Mouse (Mus musculus): ENCODE results near the gene Ppp2r5a. TPM values are rescaled to one million over a fixed set of nuclear protein-coding genes. Genes with fewer than 3 reads are reported as not detected.
A peak's percentile ranks its signal among the peaks of the same experiment; 100 is the strongest.

Ppp2r5a gene
- polyA plus RNA-seq, 1 experiment, result 91.0 TPM

- WGBS, result 65% methylated on average over 12 of the region's 12 CpGs
- no peak overlapping the region for H3K4me3 ChIP-seq (replicated peaks; ENCODE audit: extremely low read depth, low read depth, low read length)
- TF ChIP-seq CTCF (IDR thresholded peaks at IDR 0.05; ENCODE audit: insufficient read depth, low read length) (no peak), POLR2A (IDR thresholded peaks at IDR 0.05; ENCODE audit: borderline replicate concordance, extremely low read depth, low read depth, low read length) (no peak)
- DNase-seq, result no peak
- H3K4me1 ChIP-seq (ENCODE audit: control insufficient read depth, insufficient read depth, low read length), result no peaks in the 10 kb centered on the region
Observed at GRCm38 (mm10) chr1:191407246-191407645, 4.2 kb upstream of the Ppp2r5a start.

GRCm38 (mm10) chr1:191406516-191406915, 3.4 kb upstream of the Ppp2r5a start:
- H3K4me1 ChIP-seq (ENCODE audit: control insufficient read depth, insufficient read depth, low read length), result no peaks in the 10 kb centered on the region
- no peak for DNase-seq
- TF ChIP-seq POLR2A (IDR thresholded peaks at IDR 0.05; ENCODE audit: borderline replicate concordance, extremely low read depth, low read depth, low read length) (no peak), CTCF (IDR thresholded peaks at IDR 0.05; ENCODE audit: insufficient read depth, low read length) (no peak)
- no peak overlapping the region for H3K4me3 ChIP-seq (replicated peaks; ENCODE audit: extremely low read depth, low read depth, low read length)
- WGBS, result 96% methylated on average over 8 of the region's 8 CpGs

- TF ChIP-seq CTCF (IDR thresholded peaks at IDR 0.05; ENCODE audit: insufficient read depth, low read length), result no peak
- no peak for TF ChIP-seq POLR2A (IDR thresholded peaks at IDR 0.05; ENCODE audit: borderline replicate concordance, extremely low read depth, low read depth, low read length)
- no peaks in the 10 kb centered on the region for H3K4me1 ChIP-seq (ENCODE audit: control insufficient read depth, insufficient read depth, low read length)
- no peak for DNase-seq
- WGBS, result 68% methylated on average over 10 of the region's 10 CpGs
- H3K4me3 ChIP-seq (replicated peaks; ENCODE audit: extremely low read depth, low read depth, low read length), result no peak overlapping the region
Observed at GRCm38 (mm10) chr1:191404721-191405329, 1.8 kb upstream of the Ppp2r5a start.

- WGBS, result 60% methylated on average over 1 of the region's 1 CpGs
- Histone ChIP-seq H3K4me3 (replicated peaks; ENCODE audit: extremely low read depth, low read depth, low read length) (no peak overlapping the region), H3K4me1 (ENCODE audit: control insufficient read depth, insufficient read depth, low read length) (no peaks in the 10 kb centered on the region)
- TF ChIP-seq POLR2A (IDR thresholded peaks at IDR 0.05; ENCODE audit: borderline replicate concordance, extremely low read depth, low read depth, low read length) (no peak), CTCF (IDR thresholded peaks at IDR 0.05; ENCODE audit: insufficient read depth, low read length) (no peak)
- no peak for DNase-seq
Observed at GRCm38 (mm10) chr1:191404301-191404700, 1.2 kb upstream of the Ppp2r5a start.

GRCm38 (mm10) chr1:191402506-191402905, 566 bp downstream of the Ppp2r5a start:
- no peak for DNase-seq
- no peaks in the 10 kb centered on the region for H3K4me1 ChIP-seq (ENCODE audit: control insufficient read depth, insufficient read depth, low read length)
- H3K4me3 ChIP-seq (replicated peaks; ENCODE audit: extremely low read depth, low read depth, low read length), result no peak overlapping the region
- 49% methylated on average over 7 of the region's 7 CpGs for WGBS
- no peak for TF ChIP-seq POLR2A (IDR thresholded peaks at IDR 0.05; ENCODE audit: borderline replicate concordance, extremely low read depth, low read depth, low read length)
- TF ChIP-seq CTCF (IDR thresholded peaks at IDR 0.05; ENCODE audit: insufficient read depth, low read length), result no peak

- peak; percentile 99 for DNase-seq
- TF ChIP-seq POLR2A (IDR thresholded peaks at IDR 0.05; ENCODE audit: borderline replicate concordance, extremely low read depth, low read depth, low read length) (peak; percentile 99), CTCF (IDR thresholded peaks at IDR 0.05; ENCODE audit: insufficient read depth, low read length) (no peak)
- 1% methylated on average over 80 of the region's 82 CpGs for whole genome bisulfite sequencing
- Histone ChIP-seq H3K4me3 (replicated peaks; ENCODE audit: extremely low read depth, low read depth, low read length) (peak overlapping the region; percentile 87), H3K4me1 (ENCODE audit: control insufficient read depth, insufficient read depth, low read length) (peaks cover 8% of the 10 kb centered on the region)
Observed at GRCm38 (mm10) chr1:191396897-191397849, 5.9 kb downstream of the Ppp2r5a start.

GRCm38 (mm10) chr1:191396446-191396845, 6.6 kb downstream of the Ppp2r5a start:
- H3K4me1 ChIP-seq (ENCODE audit: control insufficient read depth, insufficient read depth, low read length), result peaks cover 11% of the 10 kb centered on the region
- WGBS, result under 1% methylated on average over 71 of the region's 74 CpGs
- peak overlapping the region; percentile 87 for H3K4me3 ChIP-seq (replicated peaks; ENCODE audit: extremely low read depth, low read depth, low read length)
- DNase-seq, result peak; percentile 72
- TF ChIP-seq POLR2A (IDR thresholded peaks at IDR 0.05; ENCODE audit: borderline replicate concordance, extremely low read depth, low read depth, low read length), result no peak
- no peak for TF ChIP-seq CTCF (IDR thresholded peaks at IDR 0.05; ENCODE audit: insufficient read depth, low read length)

- DNase-seq, result peak; percentile 70
- WGBS, result 1% methylated on average over 43 of the region's 43 CpGs
- peaks cover 14% of the 10 kb centered on the region for H3K4me1 ChIP-seq (ENCODE audit: control insufficient read depth, insufficient read depth, low read length)
- peak overlapping the region; percentile 87 for H3K4me3 ChIP-seq (replicated peaks; ENCODE audit: extremely low read depth, low read depth, low read length)
- TF ChIP-seq CTCF (IDR thresholded peaks at IDR 0.05; ENCODE audit: insufficient read depth, low read length), result no peak
- TF ChIP-seq POLR2A (IDR thresholded peaks at IDR 0.05; ENCODE audit: borderline replicate concordance, extremely low read depth, low read depth, low read length), result no peak
Observed at GRCm38 (mm10) chr1:191395871-191396433, 7.1 kb downstream of the Ppp2r5a start.

- WGBS, result 5% methylated on average over 1 of the region's 1 CpGs
- H3K4me3 ChIP-seq (replicated peaks; ENCODE audit: extremely low read depth, low read depth, low read length), result peak overlapping the region; percentile 87
- H3K4me1 ChIP-seq (ENCODE audit: control insufficient read depth, insufficient read depth, low read length), result peaks cover 20% of the 10 kb centered on the region
- no peak for DNase-seq
- TF ChIP-seq CTCF (IDR thresholded peaks at IDR 0.05; ENCODE audit: insufficient read depth, low read length) (no peak), POLR2A (IDR thresholded peaks at IDR 0.05; ENCODE audit: borderline replicate concordance, extremely low read depth, low read depth, low read length) (no peak)
Observed at GRCm38 (mm10) chr1:191395200-191395599, 7.9 kb downstream of the Ppp2r5a start.
